Mouse (Mus musculus) brain, adult 2 months (tissue): ENCODE measurements at regions not wholly inside any gene's neighbourhood (a gene's known extent, or its start where the extent isn't known, plus 50 kb on each side); places are given as distances from the start of the nearest gene placed in this dataset.

Source experiments
- DNase-seq: peaks from one replicate; pipeline ENCODE4 v3.0.0; 2011; ENCODE audit warnings: low read depth, low spot score

DNA sequence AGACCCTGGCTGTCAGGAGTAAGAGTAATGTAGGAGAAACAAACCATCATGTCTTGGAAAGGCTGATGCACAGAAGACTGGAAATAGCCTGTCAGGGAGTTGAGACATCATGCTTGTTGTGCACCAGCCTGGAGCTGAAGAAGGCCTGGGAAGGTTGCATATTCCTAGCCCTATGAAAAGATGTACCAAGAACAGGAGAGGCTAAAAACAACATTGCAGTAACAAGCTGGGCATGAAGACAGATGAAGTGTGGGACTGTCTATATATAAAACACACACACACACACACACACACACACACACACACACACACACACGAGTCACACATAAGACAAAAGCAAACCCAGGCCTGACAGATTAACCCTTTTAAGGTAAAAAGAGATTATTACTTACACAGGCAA, 185.1 kb upstream of the Tmem72 start:
- peak; percentile 70 for DNase-seq

DNA sequence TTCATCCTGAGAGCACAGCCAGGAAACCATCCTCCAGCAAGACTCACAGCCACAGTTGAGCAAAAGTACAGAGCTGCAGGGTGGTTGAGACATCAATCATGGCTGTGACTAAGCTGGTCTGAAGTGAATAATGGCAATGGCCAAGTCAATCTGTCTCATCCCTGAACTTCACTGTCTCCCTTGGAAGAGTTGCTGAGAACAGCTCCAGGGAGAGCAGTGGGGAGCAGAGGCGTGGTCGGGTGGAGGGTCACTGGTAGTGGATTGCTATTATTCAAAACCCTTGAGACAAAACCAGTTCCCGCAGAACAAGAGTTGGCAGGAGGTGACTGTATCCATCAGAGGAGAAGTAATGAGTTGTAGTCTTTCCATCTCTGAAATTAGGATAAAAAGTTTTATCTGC, 185.7 kb upstream of the Tmem72 start:
- DNase-seq, result peak; percentile 36

DNA sequence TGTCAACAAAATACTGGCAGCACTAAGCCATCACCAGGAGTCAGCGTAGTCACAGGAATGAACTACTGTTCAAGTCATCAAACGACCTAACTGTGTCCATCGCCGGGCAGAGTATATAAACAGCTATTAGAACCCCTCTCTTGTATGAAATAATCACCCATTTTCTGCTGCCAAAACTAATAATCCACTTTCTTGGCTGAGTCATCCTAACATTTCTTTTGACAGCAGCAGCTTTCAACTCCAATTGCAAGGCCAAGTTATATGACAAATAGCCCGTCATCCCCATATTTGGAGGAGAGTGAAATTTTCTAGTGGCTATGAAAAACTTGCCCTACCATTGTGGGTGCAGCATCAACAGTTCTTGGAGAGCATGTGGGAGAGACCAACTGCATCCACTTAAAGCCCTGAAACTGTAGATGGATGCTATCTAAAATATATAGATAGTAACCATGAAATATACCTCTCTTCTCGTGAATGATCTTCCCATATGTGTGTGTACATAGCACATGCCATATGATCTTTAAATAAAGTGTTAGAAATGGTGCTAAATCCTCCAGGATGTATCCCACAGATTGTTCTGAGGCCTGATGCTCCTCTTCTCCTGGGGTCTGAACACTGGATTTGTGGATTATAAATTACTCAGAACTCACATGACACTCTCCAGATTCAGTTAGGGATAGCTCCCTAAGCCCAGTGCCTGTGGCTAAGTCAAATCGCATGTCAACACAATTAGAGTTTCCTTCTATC, 189.9 kb upstream of the Tmem72 start:
- peak; percentile 58 for DNase-seq

DNA sequence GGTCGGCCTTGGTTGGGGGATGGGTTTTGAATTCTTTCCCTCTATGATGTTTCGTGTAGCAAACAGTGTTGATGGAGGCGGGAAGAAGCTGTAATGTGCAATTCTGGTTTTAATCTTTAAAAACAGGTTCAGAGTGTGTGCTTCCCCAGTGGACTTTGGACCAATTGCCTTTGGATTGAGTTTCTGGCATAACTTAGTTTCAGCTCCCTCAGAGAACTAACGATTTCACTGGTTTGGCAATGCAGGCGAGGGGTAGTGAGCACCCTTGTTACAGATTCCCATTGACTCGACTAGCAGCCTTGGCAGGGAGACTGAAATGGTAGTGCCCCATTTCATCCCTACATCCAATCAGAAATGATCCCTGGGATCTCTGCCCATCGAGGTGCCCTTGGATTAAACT, 193.9 kb upstream of the Tmem72 start:
- no peak for DNase-seq

DNA sequence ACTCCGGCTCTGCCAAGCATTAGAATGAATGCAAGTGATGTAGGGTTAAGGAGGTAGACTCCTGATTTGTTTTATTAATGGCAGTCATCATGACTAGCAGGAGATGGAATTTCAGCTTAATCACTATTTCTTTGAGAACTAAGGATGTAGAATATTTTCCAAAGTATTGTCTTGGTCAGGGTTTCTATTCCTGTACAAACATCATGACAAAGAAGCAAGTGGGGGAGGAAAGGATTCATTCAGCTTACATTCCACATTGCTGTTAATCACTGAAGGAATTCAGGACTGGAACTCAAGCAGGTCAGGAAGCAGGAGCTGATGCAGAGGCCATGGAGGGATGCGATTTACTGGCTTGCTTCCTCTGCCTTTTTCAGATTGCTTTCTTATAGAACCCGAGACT, 195.4 kb upstream of the Tmem72 start:
- no peak for DNase-seq

DNA sequence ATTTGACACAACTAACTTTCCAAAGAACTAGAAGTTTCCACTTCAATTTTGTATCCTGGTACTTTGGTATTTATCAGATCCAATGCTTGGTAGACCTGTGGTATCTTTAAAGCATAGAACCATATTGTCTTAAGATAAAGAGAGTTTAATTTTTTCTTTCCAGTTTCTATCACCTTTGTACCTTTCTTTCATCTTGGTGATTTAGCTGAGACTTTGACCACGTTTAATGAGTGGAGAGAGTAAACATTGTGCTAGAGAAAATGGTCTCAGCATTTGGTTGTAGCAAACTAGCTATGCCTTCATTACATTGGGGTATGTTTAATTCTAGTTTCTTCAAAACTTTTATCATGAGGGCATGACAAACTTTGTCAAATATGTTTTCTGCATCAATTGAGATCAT, 197.4 kb upstream of the Tmem72 start:
- no peak for DNase-seq

DNA sequence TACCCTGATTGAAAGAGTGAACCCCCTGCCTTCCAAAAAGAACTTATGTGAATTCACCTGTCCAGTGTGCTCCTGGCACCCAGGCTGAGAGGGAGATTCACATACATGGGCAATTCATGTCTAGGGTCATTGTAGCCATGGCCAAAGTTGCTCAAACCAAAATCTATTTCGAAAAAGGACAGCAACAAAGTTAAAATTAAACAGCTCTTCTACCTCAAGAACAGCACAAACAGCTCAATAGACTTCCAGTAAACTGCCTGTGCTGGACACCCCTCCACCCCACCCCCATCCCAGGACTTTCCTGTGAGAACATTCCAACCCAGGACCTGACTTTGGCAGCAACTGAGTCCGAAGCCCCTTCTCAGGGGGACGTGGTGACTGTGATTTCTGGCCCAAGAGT, 218.3 kb upstream of the Tmem72 start:
- no peak for DNase-seq

DNA sequence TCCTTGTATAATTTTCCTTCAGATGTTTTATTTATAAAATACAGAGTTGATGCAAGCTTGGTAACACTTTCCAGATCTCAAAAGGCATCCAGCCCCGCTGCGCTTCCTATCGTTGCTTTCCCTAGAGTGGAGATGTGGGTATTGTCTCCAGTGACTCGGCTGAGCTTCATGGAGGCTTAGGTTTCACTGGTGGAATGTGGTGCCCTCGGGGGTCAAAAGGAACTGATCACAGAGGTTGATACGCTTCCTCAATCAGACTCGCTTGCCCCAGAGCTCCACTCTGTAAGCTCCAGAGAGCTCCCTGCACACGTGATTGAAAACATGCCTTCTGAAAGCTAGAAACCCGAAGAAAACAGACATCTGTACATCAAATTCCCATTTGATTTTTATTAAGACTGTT, 224.9 kb upstream of the Tmem72 start:
- no peak for DNase-seq

DNA sequence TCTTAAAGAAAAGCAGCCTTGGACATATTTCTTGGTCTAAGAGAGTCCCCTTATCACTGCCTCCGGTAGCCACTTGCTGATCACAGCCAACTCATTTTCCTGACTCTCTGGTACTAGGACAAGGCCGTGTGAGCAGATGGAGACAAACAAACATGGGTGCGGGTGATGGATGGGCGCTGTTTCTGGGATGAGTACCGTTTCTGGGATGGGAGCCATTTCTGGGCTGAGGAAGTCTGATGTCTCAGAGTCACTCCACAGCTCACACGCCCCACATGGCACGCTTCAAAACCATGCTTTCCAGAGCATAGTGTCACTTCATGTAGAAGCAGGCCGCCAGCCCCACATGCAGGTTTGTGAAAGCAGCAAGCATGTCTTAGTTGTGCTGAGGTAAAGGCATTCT, 225.6 kb upstream of the Cxcl12 start:
- peak; percentile 36 for DNase-seq

DNA sequence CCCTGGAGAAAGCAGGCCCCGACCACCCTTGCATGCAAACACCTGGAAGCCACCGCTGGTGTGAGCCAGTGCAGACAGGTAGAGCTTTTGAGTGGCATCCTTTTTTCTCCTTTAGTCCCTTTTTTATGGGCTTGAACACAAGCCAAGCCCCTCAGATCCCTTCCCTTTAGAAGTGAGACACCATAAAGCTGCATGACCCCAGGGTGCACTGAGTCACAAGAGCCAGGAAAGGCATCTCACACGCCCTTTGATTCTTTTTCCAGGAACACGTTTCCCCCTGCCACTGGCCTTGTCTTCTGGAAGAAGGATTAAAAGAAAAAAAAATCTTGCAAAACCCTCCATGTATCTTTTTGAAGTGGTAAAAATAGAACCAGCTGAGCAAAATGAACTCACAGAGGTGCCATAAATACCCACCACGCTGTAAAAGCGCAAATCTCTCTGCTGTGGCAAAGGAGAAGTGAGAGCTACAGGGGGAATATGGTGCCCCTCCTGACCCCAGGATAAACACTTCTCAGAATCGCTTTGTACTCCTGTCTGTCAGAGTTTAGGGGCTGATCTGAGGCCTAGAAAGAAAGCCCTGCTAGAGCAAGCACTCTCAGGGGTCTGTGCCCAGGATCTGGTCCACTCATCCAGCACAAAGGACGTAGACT, 222.1 kb upstream of the Cxcl12 start:
- DNase-seq, result peak; percentile 27

DNA sequence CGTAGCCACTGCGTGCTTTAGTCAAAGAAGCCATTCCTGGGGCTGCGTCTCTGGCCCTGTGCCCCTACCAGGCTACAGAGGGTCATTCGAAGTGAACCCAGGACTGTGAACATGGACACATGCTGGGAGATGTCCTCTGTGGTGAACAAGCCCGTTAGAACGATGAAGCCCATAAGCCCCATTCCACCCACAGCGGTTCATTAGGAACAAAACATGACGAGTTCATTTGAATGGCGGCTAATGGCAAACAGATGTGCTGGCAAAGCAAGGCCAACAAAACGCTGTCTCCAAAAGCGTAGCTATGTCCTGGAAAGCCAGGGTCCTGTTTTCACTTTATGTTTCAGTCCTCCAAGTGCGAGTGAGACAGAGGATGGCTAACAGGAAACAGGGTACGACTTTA, 208.7 kb upstream of the Cxcl12 start:
- no peak for DNase-seq

DNA sequence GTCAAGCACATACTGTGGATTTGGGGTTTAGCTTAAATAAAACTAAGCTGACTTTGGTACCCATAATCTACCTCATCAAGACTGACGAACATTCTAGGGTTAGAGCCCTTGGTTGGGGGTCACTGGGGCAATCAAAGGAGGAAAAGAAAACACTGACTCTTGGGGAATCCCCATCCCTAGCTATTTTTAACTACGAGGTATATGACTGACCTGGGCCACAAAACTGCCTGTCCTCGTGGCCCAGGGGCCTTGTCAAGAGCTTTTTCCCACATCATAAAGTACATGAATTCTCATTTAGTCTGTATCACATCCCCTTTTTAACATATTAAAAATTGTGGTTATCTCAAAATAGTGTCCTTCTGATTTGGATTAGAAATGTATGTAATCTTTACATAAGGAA, 207.7 kb upstream of the Cxcl12 start:
- DNase-seq, result no peak

DNA sequence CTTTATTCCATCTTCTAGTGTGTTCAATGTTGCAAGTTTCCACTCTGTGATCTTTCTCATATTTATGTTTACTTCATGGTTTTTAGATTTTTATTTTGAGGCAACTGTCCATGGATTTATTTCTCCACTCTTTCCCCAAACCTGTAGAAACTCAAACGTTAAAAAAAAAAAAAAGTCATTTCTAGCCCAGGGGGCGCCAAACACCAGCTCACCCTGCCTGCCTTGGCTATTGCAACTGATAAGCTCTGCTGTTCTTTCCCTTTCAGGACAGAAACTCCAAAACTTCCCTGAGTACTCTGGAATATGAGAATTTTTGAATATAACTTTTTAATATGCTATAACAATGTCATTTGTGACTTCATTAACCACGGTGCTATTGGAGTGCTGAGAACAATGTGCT, 201.9 kb upstream of the Cxcl12 start:
- DNase-seq, result peak; percentile 22

DNA sequence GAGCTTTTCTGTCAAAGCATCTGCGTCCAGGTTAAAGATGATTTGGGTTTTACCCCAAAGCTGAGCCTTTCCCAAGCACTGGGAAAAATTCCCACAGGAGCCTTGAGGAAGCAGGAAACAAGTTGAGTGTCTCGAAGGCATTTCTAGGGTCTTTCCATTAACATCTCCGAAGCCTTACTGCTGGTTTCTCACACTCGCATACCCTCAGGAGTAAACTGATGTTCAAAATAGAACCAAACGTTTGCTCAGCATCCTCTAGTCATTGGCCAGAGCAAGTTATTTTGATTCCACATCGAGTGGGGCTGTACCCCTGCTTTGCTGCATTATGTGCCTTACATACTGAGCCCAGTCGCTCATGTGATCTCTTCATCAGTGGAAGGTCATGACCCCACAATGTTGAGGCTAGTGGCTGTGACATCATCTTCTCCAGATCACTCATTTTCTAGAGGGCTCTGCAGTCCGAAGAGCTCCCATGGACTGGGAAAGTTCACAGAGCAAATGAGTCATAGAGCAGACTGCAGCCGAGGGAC, 198.9 kb upstream of the Cxcl12 start:
- DNase-seq, result no peak

DNA sequence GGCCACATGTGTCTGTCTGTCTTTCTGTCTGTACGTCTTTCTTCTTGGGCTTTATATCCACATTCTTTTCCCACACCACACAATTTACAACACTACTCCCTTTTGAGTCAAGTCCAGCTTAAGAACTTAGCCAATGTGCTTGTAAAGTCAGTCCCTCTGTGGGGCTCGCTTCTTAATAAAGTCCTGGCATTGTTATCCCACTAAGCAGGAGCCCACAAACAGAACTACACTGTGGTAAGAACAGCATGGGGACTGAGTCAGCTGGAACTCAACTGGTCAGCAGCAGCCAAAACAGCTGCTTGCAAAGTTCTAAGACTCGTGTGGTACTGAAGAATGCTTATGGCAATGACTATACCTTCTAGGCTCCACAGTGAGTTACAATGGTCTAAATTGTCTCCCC, 193.5 kb upstream of the Cxcl12 start:
- DNase-seq, result no peak

DNA sequence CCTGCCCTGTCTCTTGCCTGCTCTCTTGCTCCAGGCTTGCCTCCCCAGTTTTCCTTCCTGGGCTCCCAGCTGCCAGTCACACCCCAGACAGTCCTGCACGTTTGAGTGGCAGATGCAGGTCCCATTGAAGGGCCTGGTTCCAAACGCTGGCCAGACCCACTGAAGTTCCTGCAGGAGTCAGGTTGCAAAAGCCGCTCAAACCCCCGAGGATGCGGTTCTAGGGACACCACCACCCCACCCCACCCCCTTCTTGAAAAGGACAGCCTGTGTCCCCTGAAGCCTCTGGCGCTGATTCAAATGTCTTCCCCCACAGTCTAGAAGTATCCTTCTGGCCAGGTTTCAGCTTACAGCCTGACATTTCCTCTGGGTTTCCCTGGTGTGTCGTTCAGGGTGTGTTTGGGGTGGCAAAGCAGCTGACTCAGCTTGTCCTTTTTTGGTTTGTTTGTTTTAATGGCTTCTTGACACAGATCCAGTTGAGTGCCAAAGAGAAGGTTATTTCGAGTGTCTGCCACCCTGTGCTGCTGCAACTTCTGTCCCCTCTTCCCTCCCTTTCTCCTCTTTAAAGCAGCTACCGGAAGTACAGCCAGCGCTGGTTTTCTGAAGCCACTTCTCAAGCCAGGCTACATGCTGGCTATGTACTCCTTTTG, 187.9 kb upstream of the Cxcl12 start:
- peak; percentile 62 for DNase-seq

DNA sequence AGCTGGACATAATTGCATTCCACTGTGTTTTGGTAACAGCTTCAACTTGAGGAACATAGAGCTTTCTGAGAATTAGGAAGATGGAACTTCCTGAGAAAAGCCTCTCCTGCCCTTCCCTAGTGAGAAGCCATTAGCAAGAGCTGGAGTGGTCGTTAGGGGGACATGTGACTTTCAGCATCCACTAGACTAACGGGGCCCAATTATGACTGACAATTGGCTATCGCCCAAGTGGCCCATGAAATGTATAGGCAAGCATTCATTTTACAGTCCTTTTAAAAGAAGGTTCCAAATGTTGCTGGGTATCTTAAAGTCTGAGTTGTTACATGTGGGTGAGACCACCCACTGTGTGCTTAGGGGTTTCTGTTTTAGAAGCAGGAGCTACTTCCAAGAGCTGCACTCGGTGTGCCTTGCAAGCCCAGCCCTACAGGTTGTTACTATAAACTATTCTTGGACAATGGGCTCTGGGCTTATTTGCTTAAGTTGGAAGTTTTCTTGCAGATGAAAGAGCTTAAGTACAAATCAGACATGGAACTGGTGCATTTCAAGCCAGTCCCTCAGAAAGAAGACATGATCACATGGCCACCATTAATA, 183.1 kb upstream of the Cxcl12 start:
- DNase-seq, result no peak

DNA sequence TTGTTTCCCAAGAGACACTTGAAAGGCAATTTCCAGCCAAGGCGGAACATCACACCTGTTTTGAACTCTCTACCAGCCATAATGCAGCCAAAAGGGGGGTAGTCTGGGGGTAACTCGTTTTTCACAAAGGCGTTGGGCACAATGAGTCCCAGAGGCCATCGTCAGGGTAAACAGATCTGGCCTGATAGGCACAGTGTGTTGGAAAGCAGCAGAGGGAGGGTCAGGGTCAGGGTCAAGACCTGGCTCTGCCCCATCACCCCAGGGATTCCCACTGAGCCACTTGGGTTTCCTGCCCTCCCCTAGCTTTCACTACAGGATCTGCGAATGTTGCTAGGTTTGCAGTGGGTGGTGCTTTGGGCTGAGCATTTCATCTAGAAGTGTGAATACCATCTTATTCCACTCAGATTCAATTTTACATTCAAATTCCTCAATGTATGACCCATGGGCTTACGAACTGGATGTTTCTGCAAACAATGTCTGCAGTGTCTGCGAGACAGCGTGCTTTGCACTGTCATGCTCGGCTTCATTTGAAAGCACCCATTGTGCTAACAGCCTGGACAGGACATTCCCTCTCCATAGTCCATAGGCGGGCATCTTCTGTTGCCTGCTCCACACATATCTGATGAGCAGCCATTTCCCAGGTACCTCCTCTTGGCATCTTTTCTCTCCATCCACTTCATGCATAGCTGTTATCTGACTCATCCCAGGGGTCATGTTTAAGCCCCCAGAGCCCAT, 181.9 kb upstream of the Cxcl12 start:
- DNase-seq, result peak; percentile 80

DNA sequence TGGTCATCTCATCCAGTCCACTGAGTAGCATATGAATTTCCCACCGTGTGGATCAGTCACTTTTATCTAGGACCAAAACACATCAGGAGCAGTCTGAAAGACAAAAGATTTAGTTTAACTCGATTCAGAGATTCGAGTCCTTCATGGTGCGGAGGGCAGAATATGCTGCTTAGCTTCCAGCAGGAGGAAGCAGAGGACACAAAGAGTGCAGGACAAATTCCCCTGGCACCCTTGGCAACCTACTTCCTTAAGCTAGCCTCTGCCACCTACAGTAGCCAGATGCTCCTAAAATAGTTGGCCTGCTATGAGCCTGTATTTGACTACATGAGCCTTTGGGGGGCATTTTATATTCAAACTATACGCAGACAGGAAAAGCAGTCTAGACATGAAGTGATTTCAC, 181.1 kb upstream of the Cxcl12 start:
- DNase-seq, result peak; percentile 18

DNA sequence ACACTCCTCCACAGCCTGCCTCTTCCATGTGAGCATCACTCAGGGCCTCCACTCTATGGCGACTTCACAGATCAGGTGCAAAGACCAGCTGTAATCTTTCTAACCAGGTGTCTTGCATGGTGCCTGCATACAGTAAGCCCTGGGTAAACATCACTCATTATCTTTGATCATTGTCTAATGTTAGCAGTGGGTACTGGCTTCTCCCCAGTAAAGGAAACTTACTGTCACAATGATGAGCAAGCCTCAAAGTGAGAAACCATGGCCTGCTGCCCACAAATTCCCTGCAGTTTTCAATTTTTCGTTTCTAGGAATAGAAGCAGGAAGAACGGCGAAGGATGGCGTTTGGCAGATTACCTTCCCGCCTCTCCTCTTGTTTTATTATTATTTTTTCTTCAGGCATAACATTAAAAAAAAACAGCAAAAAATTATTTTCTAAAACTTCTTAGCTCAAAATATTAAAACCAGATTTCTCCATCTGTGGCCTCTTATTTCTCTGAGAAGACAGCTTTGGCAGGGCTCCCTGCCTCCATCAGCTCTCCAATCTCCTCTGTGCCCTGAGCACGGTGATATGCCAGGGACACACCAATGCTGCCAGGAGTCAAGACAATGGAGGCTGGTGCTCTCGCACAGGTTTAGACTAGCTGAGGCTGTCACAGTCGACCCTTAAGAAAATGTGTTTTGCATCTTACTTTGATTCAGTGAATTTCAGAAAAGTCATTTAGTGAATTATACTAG, 169.2 kb upstream of the Cxcl12 start:
- DNase-seq, result peak; percentile 85

DNA sequence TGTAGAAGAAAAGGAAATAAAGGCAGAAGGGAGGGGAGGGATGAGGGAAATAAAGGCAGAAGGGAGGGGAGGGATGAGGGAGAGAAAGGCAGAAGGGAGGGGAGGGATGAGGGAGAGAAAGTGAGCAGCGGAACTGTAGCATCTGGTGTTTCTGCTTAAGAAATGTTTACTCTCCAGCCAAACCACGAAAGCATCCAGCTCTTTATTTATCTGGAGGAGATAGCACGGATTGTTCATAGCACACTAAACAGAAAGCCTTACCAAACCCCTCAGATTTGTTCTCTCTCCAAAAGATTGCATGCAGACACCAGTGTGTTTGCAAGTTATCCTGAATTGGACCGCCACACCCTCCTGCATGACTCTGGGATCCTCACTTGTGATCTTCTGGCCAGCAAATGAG, 168.4 kb upstream of the Cxcl12 start:
- peak; percentile 50 for DNase-seq
